Mouse (Mus musculus) MEL (cell line): ENCODE measurements at regions not wholly inside any gene's neighbourhood (a gene's known extent, or its start where the extent isn't known, plus 50 kb on each side); places are given as distances from the start of the nearest gene placed in this dataset.

Source experiments
- DNase-seq: peaks from one replicate; pipeline ENCODE4 v3.0.0; 2011; ENCODE audit warnings: low read depth, low spot score
- H3K27ac ChIP-seq: 2 replicates; pipeline ENCODE4 v1.5.1; 2012; ENCODE audit warnings: low read depth, mild to moderate bottlenecking, control low read depth, low read length, moderate library complexity; ENCODE audit not compliant: control insufficient read depth
- H3K27me3 ChIP-seq, 2 experiments: fragments of 150-350 bp in 1 of 2; sonication (generic) in 1 of 2; 2 replicates each; pipeline ENCODE4 v1.6.1; 2012; ENCODE audit warnings: low read length in 2 of 2, mild to moderate bottlenecking in 2 of 2, improper control_type of control experiment in 1 of 2, moderate library complexity in 1 of 2; ENCODE audit not compliant: insufficient read depth in 2 of 2, control insufficient read depth in 1 of 2
- H3K36me3 ChIP-seq, 2 experiments: 2 replicates each; pipeline ENCODE4 v1.6.1; 2012 to 2014; ENCODE audit warnings: low read length in 2 of 2, improper control_type of control experiment in 1 of 2, inconsistent platforms in 1 of 2, mild to moderate bottlenecking in 1 of 2; ENCODE audit not compliant: insufficient read depth in 2 of 2, control insufficient read depth in 1 of 2
- H3K4me1 ChIP-seq, 2 experiments: fragments of 150-350 bp in 1 of 2; sonication (generic) in 1 of 2; 2 replicates each; pipeline ENCODE4 v1.6.1; 2012; ENCODE audit warnings: low read length in 2 of 2, improper control_type of control experiment in 1 of 2, mild to moderate bottlenecking in 1 of 2; ENCODE audit not compliant: insufficient read depth in 2 of 2, control insufficient read depth in 1 of 2
- H3K4me3 ChIP-seq, 2 experiments: fragments of 150-350 bp in 1 of 2; sonication (generic) in 1 of 2; 2 replicates each; pipeline ENCODE4 v1.5.1; 2012; ENCODE audit warnings: low read depth in 2 of 2, low read length in 2 of 2, mild to moderate bottlenecking in 2 of 2, moderate library complexity in 2 of 2, control low read depth in 1 of 2, improper control_type of control experiment in 1 of 2; ENCODE audit not compliant: control insufficient read depth in 1 of 2, insufficient read depth in 1 of 2
- H3K79me2 ChIP-seq: 2 replicates; pipeline ENCODE4 v1.6.1; 2012; ENCODE audit warnings: mild to moderate bottlenecking, low read length, moderate library complexity; ENCODE audit not compliant: control insufficient read depth, poor library complexity, insufficient read depth
- H3K9ac ChIP-seq: 2 replicates; pipeline ENCODE4 v1.6.1; 2012; ENCODE audit warnings: low read depth, mild to moderate bottlenecking, control low read depth, low read length, moderate library complexity; ENCODE audit not compliant: control insufficient read depth, poor library complexity, severe bottlenecking
- H3K9me3 ChIP-seq: fragments of 150-350 bp; sonication (generic); replicated peaks from 2 replicates; pipeline ENCODE4 v1.6.1; 2012; ENCODE audit warnings: mild to moderate bottlenecking, low read length, improper control_type of control experiment, moderate library complexity; ENCODE audit not compliant: insufficient read depth
- CTCF ChIP-seq, 3 experiments: IDR thresholded peaks in 2 of 3; conservative IDR thresholded peaks in 1 of 3; 2 replicates each; pipeline ENCODE4 v1.5.1; 2011 to 2012; ENCODE audit warnings: low read length in 3 of 3, low read depth in 2 of 3, mild to moderate bottlenecking in 2 of 3, improper control_type of control experiment in 1 of 3, inconsistent platforms in 1 of 3, mixed read lengths in 1 of 3, moderate library complexity in 1 of 3; ENCODE audit not compliant: control insufficient read depth in 1 of 3, insufficient read depth in 1 of 3, poor library complexity in 1 of 3, severe bottlenecking in 1 of 3
- E2F4 ChIP-seq: IDR thresholded peaks from 2 replicates; pipeline ENCODE4 v1.6.1; 2011; ENCODE audit warnings: low read depth, low read length, improper control_type of control experiment, borderline replicate concordance
- ETS1 ChIP-seq: IDR thresholded peaks from 2 replicates; pipeline ENCODE4 v1.6.1; 2012; ENCODE audit warnings: low read depth, mild to moderate bottlenecking, inconsistent platforms, low read length, improper control_type of control experiment, moderate library complexity
- GABPA ChIP-seq: IDR thresholded peaks from 2 replicates; pipeline ENCODE4 v1.6.1; 2012; ENCODE audit warnings: low read depth, mild to moderate bottlenecking, inconsistent platforms, low read length, improper control_type of control experiment, moderate library complexity
- GATA1 ChIP-seq: IDR thresholded peaks from 2 replicates; pipeline ENCODE4 v1.6.1; 2011; ENCODE audit warnings: low read depth, low read length, improper control_type of control experiment
- KAT2A ChIP-seq: conservative IDR thresholded peaks from 2 replicates; pipeline ENCODE4 v1.6.1; 2012; ENCODE audit warnings: low read depth, low read length, improper control_type of control experiment, inconsistent platforms
- MAFK ChIP-seq: IDR thresholded peaks from 2 replicates; pipeline ENCODE4 v1.6.1; 2011; ENCODE audit warnings: low read depth, mild to moderate bottlenecking, low read length, improper control_type of control experiment, borderline replicate concordance
- MAX ChIP-seq: IDR thresholded peaks from 2 replicates; pipeline ENCODE4 v1.6.1; 2011; ENCODE audit warnings: low read length, improper control_type of control experiment
- MYC ChIP-seq: IDR thresholded peaks from 2 replicates; pipeline ENCODE4 v1.6.1; 2011; ENCODE audit warnings: low read depth, mild to moderate bottlenecking, low read length, improper control_type of control experiment, moderate library complexity
- NELFE ChIP-seq: IDR thresholded peaks from 2 replicates; pipeline ENCODE4 v1.6.1; 2011; ENCODE audit warnings: low read depth, low read length, improper control_type of control experiment
- NRF1 ChIP-seq: IDR thresholded peaks from 2 replicates; pipeline ENCODE4 v1.6.1; 2014; ENCODE audit warnings: low read depth, mild to moderate bottlenecking, inconsistent platforms, low read length, improper control_type of control experiment, moderate library complexity; ENCODE audit not compliant: poor library complexity, insufficient read depth, severe bottlenecking
- POLR2AphosphoS5 ChIP-seq: IDR thresholded peaks from 2 replicates; pipeline ENCODE4 v1.6.1; 2012; ENCODE audit warnings: low read depth, borderline replicate concordance, mild to moderate bottlenecking, inconsistent platforms, low read length, moderate library complexity, mixed read lengths
- RAD21 ChIP-seq: IDR thresholded peaks from 2 replicates; pipeline ENCODE4 v1.6.1; 2011; ENCODE audit warnings: mild to moderate bottlenecking, low read depth, low read length, improper control_type of control experiment
- RCOR1 ChIP-seq: IDR thresholded peaks from 2 replicates; pipeline ENCODE4 v1.6.1; 2012; ENCODE audit warnings: low read depth, mild to moderate bottlenecking, inconsistent platforms, low read length, improper control_type of control experiment
- SMC3 ChIP-seq: IDR thresholded peaks from 2 replicates; pipeline ENCODE4 v1.6.1; 2011; ENCODE audit warnings: low read depth, low read length, improper control_type of control experiment
- USF2 ChIP-seq, 2 experiments: IDR thresholded peaks; 2 replicates each; pipeline ENCODE4 v1.6.1; 2011 to 2012; ENCODE audit warnings: improper control_type of control experiment in 2 of 2, low read length in 2 of 2, borderline replicate concordance in 1 of 2, inconsistent platforms in 1 of 2, low read depth in 1 of 2, mild to moderate bottlenecking in 1 of 2; ENCODE audit not compliant: insufficient read depth in 1 of 2
- ZC3H11A ChIP-seq: IDR thresholded peaks from 2 replicates; pipeline ENCODE4 v1.6.1; 2012; ENCODE audit warnings: low read depth, mild to moderate bottlenecking, inconsistent platforms, low read length, improper control_type of control experiment
- ZKSCAN1 ChIP-seq: IDR thresholded peaks from 2 replicates; pipeline ENCODE4 v1.6.1; 2012; ENCODE audit warnings: low read depth, mild to moderate bottlenecking, inconsistent platforms, low read length, improper control_type of control experiment, moderate library complexity
- ZMIZ1 ChIP-seq: IDR thresholded peaks from 2 replicates; pipeline ENCODE4 v1.6.1; 2012; ENCODE audit warnings: low read depth, mild to moderate bottlenecking, inconsistent platforms, low read length, improper control_type of control experiment, moderate library complexity
- ZNF384 ChIP-seq: IDR thresholded peaks from 2 replicates; pipeline ENCODE4 v1.6.1; 2012; ENCODE audit warnings: low read depth, mild to moderate bottlenecking, inconsistent platforms, low read length, improper control_type of control experiment

- Histone ChIP-seq H3K27ac (no peak overlapping the region), H3K79me2 (no peaks in the 10 kb centered on the region), H3K4me1 (no peaks in the 10 kb centered on the region), H3K9me3 (no peaks in the 10 kb centered on the region), H3K36me3 (no peaks in the 10 kb centered on the region), H3K27me3 (peaks cover under 1 to 5% of the 10 kb centered on the region in 2 experiments; a peak in 3 of 4 replicates), H3K4me3 (no peak overlapping the region), H3K9ac (no peak overlapping the region)
- no peak for DNase-seq
- TF ChIP-seq GABPA (no peak), CTCF (IDR thresholded peaks at IDR 0.05 in 2 of 3, conservative IDR thresholded peaks at IDR 0.05 in 1 of 3; ENCODE audit: control insufficient read depth in 1 of 3, insufficient read depth in 1 of 3, low read depth in 2 of 3, low read length in 3 of 3, poor library complexity in 1 of 3, severe bottlenecking in 1 of 3) (no peak), RAD21 (no peak), SMC3 (no peak), ZKSCAN1 (no peak), ZMIZ1 (no peak), NELFE (no peak), NRF1 (no peak), ETS1 (no peak), RCOR1 (no peak), USF2 (IDR thresholded peaks at IDR 0.05; ENCODE audit: borderline replicate concordance in 1 of 2, insufficient read depth in 1 of 2, low read depth in 1 of 2, low read length in 2 of 2) (no peak), E2F4 (no peak), KAT2A (no peak), MYC (no peak)
Observed at GRCm38 (mm10) chr9:13992728-13993127, 165.2 kb downstream of the Fam76b start.

GRCm38 (mm10) chr9:13999358-13999757 lies 171.8 kb downstream of the Fam76b start:
- Histone ChIP-seq H3K9me3 (no peaks in the 10 kb centered on the region), H3K36me3 (no peaks in the 10 kb centered on the region), H3K27ac (no peak overlapping the region), H3K9ac (no peak overlapping the region), H3K4me3 (no peak overlapping the region), H3K27me3 (peaks cover 16% of the 10 kb centered on the region in 2 experiments), H3K79me2 (no peaks in the 10 kb centered on the region), H3K4me1 (no peaks in the 10 kb centered on the region)
- DNase-seq = no peak
- TF ChIP-seq POLR2AphosphoS5 (no peak), ETS1 (no peak), USF2 (IDR thresholded peaks at IDR 0.05; ENCODE audit: borderline replicate concordance in 1 of 2, insufficient read depth in 1 of 2, low read depth in 1 of 2, low read length in 2 of 2) (no peak), GATA1 (no peak), SMC3 (no peak), MAX (no peak), MAFK (no peak), ZC3H11A (no peak), ZNF384 (no peak)
